Mouse (Mus musculus): ENCODE data around the gene Adam19. TPM values are rescaled to one million over a fixed set of nuclear protein-coding genes. Genes with fewer than 3 reads are reported as not detected.

Adam19 gene
- polyA plus RNA-seq, 1 experiment = 21.3 TPM

GRCm38 (mm10) chr11:46067371-46068060 is 11.7 kb downstream of the Adam19 start:
- Histone ChIP-seq H3K36me3 (ENCODE audit: control insufficient read depth, insufficient read depth, low read length) (peaks cover 14% of the 10 kb centered on the region), H3K4me3 (ENCODE audit: extremely low read depth, insufficient read depth, insufficient read length) (no peak overlapping the region), H3K27ac (ENCODE audit: insufficient read depth, low read length) (no peak overlapping the region), H3K4me1 (ENCODE audit: control insufficient read depth, insufficient read depth, insufficient read length) (peaks cover 27% of the 10 kb centered on the region), H3K27me3 (ENCODE audit: control insufficient read depth, insufficient read depth, low read length) (no peaks in the 10 kb centered on the region)
- DNase-seq (ENCODE audit: low read depth in 1 of 2, low spot score in 2 of 2) = no peak
- no peak for TF ChIP-seq POLR2A (IDR thresholded peaks at IDR 0.05; ENCODE audit: low read depth, low read length)
- TF ChIP-seq CTCF (IDR thresholded peaks at IDR 0.05; ENCODE audit: extremely low read depth, insufficient read depth, insufficient read length, insufficient replicate concordance) = no peak
- WGBS = 87% methylated on average over 10 of the region's 10 CpGs

GRCm38 (mm10) chr11:46068756-46069407 is 13.1 kb downstream of the Adam19 start:
- Histone ChIP-seq H3K27ac (ENCODE audit: insufficient read depth, low read length) (peak overlapping the region; percentile 82), H3K4me1 (ENCODE audit: control insufficient read depth, insufficient read depth, insufficient read length) (peaks cover 25% of the 10 kb centered on the region), H3K4me3 (ENCODE audit: extremely low read depth, insufficient read depth, insufficient read length) (no peak overlapping the region), H3K27me3 (ENCODE audit: control insufficient read depth, insufficient read depth, low read length) (no peaks in the 10 kb centered on the region), H3K36me3 (ENCODE audit: control insufficient read depth, insufficient read depth, low read length) (peaks cover 13% of the 10 kb centered on the region)
- 43% methylated on average over 12 of the region's 12 CpGs for WGBS
- no peak for DNase-seq (ENCODE audit: low read depth in 1 of 2, low spot score in 2 of 2)
- no peak for TF ChIP-seq CTCF (IDR thresholded peaks at IDR 0.05; ENCODE audit: extremely low read depth, insufficient read depth, insufficient read length, insufficient replicate concordance)
- no peak for TF ChIP-seq POLR2A (IDR thresholded peaks at IDR 0.05; ENCODE audit: low read depth, low read length)

DNA sequence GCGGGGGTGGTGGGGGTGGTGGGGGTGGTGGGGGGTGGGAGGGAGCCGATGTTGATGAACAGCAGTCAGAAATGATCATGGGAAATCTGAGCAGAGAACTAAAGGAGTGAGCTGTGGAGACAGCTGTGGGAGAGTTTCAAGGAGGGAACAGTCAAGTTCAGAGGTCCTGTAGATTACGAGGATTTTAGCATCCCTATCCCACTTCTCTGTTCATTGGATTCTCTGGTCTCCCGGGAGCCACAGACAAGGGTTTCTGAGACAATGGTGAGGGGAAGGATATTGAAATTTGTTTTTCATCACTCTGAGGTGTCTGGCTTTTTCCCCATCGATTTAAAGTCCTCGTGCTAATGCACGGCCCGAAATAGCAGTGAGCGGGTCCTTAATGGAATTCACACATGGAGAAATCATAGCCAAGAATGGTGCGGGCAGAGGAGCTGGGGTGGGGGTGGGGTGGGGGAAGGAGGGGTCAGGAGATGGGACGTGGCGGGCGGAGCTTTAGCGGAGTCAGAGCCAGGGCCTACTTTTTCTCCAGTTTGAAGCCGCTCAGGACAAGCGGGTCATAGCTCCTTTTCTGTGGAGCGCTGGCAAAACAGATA is 13.7 kb downstream of the Adam19 start:
- Histone ChIP-seq H3K4me1 (ENCODE audit: control insufficient read depth, insufficient read depth, insufficient read length) (peaks cover 25% of the 10 kb centered on the region), H3K27me3 (ENCODE audit: control insufficient read depth, insufficient read depth, low read length) (no peaks in the 10 kb centered on the region), H3K27ac (ENCODE audit: insufficient read depth, low read length) (peak overlapping the region; percentile 52), H3K4me3 (ENCODE audit: extremely low read depth, insufficient read depth, insufficient read length) (no peak overlapping the region), H3K36me3 (ENCODE audit: control insufficient read depth, insufficient read depth, low read length) (peaks cover 13% of the 10 kb centered on the region)
- TF ChIP-seq CTCF (IDR thresholded peaks at IDR 0.05; ENCODE audit: extremely low read depth, insufficient read depth, insufficient read length, insufficient replicate concordance) = no peak
- no peak for TF ChIP-seq POLR2A (IDR thresholded peaks at IDR 0.05; ENCODE audit: low read depth, low read length)
- no peak for DNase-seq (ENCODE audit: low read depth in 1 of 2, low spot score in 2 of 2)
- 82% methylated on average over 17 of the region's 17 CpGs for WGBS

- DNase-seq (ENCODE audit: low read depth in 1 of 2, low spot score in 2 of 2) = no peak
- TF ChIP-seq POLR2A (IDR thresholded peaks at IDR 0.05; ENCODE audit: low read depth, low read length) (no peak), CTCF (IDR thresholded peaks at IDR 0.05; ENCODE audit: extremely low read depth, insufficient read depth, insufficient read length, insufficient replicate concordance) (no peak)
- 79% methylated on average over 4 of the region's 4 CpGs for WGBS
- H3K4me1 ChIP-seq (ENCODE audit: control insufficient read depth, insufficient read depth, insufficient read length) = peaks cover 25% of the 10 kb centered on the region
- H3K27me3 ChIP-seq (ENCODE audit: control insufficient read depth, insufficient read depth, low read length) = no peaks in the 10 kb centered on the region
- peak overlapping the region; percentile 52 for H3K27ac ChIP-seq (ENCODE audit: insufficient read depth, low read length)
- H3K36me3 ChIP-seq (ENCODE audit: control insufficient read depth, insufficient read depth, low read length) = peaks cover 7% of the 10 kb centered on the region
- no peak overlapping the region for H3K4me3 ChIP-seq (ENCODE audit: extremely low read depth, insufficient read depth, insufficient read length)
Measured at GRCm38 (mm10) chr11:46070161-46070560, 14.4 kb downstream of the Adam19 start.

DNA sequence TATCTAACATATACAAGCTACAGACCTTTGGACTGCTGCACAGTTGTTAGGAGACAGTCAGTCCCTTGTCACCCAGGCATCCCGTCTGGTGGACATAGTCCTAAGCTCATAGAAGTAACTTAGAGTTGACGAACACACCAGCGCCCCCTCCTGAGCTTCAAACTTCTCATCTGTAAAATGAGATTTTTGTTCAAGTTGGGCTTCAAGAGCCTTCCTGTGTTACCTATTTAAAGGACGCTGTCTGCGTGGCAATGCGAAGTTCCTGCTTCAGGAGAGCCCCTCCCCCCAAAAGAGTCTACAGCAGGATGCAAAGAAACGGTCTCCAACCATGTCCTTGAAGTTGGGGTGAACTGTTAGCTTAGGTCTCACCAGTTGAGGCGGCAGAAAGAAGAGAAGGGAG is 15.0 kb downstream of the Adam19 start:
- no peak overlapping the region for H3K4me3 ChIP-seq (ENCODE audit: extremely low read depth, insufficient read depth, insufficient read length)
- peaks cover 25% of the 10 kb centered on the region for H3K4me1 ChIP-seq (ENCODE audit: control insufficient read depth, insufficient read depth, insufficient read length)
- TF ChIP-seq POLR2A (IDR thresholded peaks at IDR 0.05; ENCODE audit: low read depth, low read length) (no peak), CTCF (IDR thresholded peaks at IDR 0.05; ENCODE audit: extremely low read depth, insufficient read depth, insufficient read length, insufficient replicate concordance) (no peak)
- H3K36me3 ChIP-seq (ENCODE audit: control insufficient read depth, insufficient read depth, low read length) = peaks cover 5% of the 10 kb centered on the region
- DNase-seq (ENCODE audit: low read depth in 1 of 2, low spot score in 2 of 2) = peak in 1 of 2 experiments; percentile 35
- H3K27me3 ChIP-seq (ENCODE audit: control insufficient read depth, insufficient read depth, low read length) = no peaks in the 10 kb centered on the region
- H3K27ac ChIP-seq (ENCODE audit: insufficient read depth, low read length) = peak overlapping the region; percentile 36
- 39% methylated on average over 8 of the region's 8 CpGs for WGBS

- 78% methylated on average over 8 of the region's 8 CpGs for WGBS
- Histone ChIP-seq H3K4me1 (ENCODE audit: control insufficient read depth, insufficient read depth, insufficient read length) (peaks cover 31% of the 10 kb centered on the region), H3K4me3 (ENCODE audit: extremely low read depth, insufficient read depth, insufficient read length) (no peak overlapping the region), H3K27ac (ENCODE audit: insufficient read depth, low read length) (no peak overlapping the region), H3K27me3 (ENCODE audit: control insufficient read depth, insufficient read depth, low read length) (no peaks in the 10 kb centered on the region), H3K36me3 (ENCODE audit: control insufficient read depth, insufficient read depth, low read length) (peaks cover 3% of the 10 kb centered on the region; the same call in 1 of the 2 replicates)
- TF ChIP-seq POLR2A (IDR thresholded peaks at IDR 0.05; ENCODE audit: low read depth, low read length) (no peak), CTCF (IDR thresholded peaks at IDR 0.05; ENCODE audit: extremely low read depth, insufficient read depth, insufficient read length, insufficient replicate concordance) (no peak)
- DNase-seq (ENCODE audit: low read depth in 1 of 2, low spot score in 2 of 2) = no peak
Measured at GRCm38 (mm10) chr11:46072466-46073060, 16.8 kb downstream of the Adam19 start.
